Mouse (Mus musculus) heart, embryonic 15.5 days (tissue): ENCODE data around the gene Aqp2. TPM values are rescaled to one million over a fixed set of nuclear protein-coding genes. Genes with fewer than 3 reads are reported as not detected.
A peak's percentile ranks its signal among the peaks of the same experiment; 100 is the strongest.

Experiments
- ATAC-seq: fragments of 200-750 bp; cut with Nextera tagmentation; replicated peaks from 2 replicates; pipeline ENCODE4 v1.8.0; 2017; ENCODE audit warnings: low read depth, moderate TSS enrichment; ENCODE audit not compliant: insufficient number of reproducible peaks, insufficient read depth, low FRiP score
- H3K27ac ChIP-seq: fragments of 300-500 bp; sonication (generic); 2 replicates; pipeline ENCODE4 v1.5.1; 2015; ENCODE audit warnings: mild to moderate bottlenecking, inconsistent platforms
- H3K27me3 ChIP-seq: fragments of 300-500 bp; sonication (generic); 2 replicates; pipeline ENCODE4 v1.6.1; 2015; ENCODE audit warnings: inconsistent platforms
- H3K36me3 ChIP-seq: fragments of 300-500 bp; sonication (generic); 2 replicates; pipeline ENCODE4 v1.6.1; 2015; ENCODE audit warnings: mild to moderate bottlenecking, inconsistent platforms
- H3K4me1 ChIP-seq: fragments of 300-500 bp; sonication (generic); replicated peaks from 2 replicates; pipeline ENCODE4 v1.6.1; 2015; ENCODE audit warnings: inconsistent platforms
- H3K4me2 ChIP-seq: fragments of 300-500 bp; sonication (generic); 2 replicates; pipeline ENCODE4 v1.6.1; 2015; ENCODE audit warnings: inconsistent platforms, mild to moderate bottlenecking, moderate library complexity
- H3K4me3 ChIP-seq: fragments of 300-500 bp; sonication (generic); 2 replicates; pipeline ENCODE4 v1.5.1; 2015; ENCODE audit warnings: mild to moderate bottlenecking, inconsistent platforms
- H3K9ac ChIP-seq: fragments of 300-500 bp; sonication (generic); 2 replicates; pipeline ENCODE4 v1.6.1; 2015; ENCODE audit warnings: mild to moderate bottlenecking, inconsistent platforms
- H3K9me3 ChIP-seq: fragments of 300-500 bp; sonication (generic); replicated peaks from 2 replicates; pipeline ENCODE4 v1.6.1; 2016; ENCODE audit warnings: inconsistent platforms
- whole genome bisulfite sequencing: fragments of 180-500 bp; shearing (Covaris S2); methylation state at CpG from one replicate; pipeline ENCODE4 v1.1.7; 2015; ENCODE audit warnings: mixed read lengths; 5-methylcytosine and 5-hydroxymethylcytosine counted together
- polyA plus RNA-seq: library from polyadenylated mRNA; unstranded; fragments of >200 nt; fragmentation: Nextera tagmentation; extraction: Ambion mirVana; gene quantifications from 2 replicates; pipeline ENCODE4 v1.2.1, GENCODE M21; 2015

The Aqp2 gene
- polyA plus RNA-seq, 1 experiment from 2014 or later: not detected

GRCm38 (mm10) chr15:99592177-99592576, 13.3 kb downstream of the Aqp2 start:
- no peak overlapping the region for H3K27ac ChIP-seq
- peaks cover 13% of the 10 kb centered on the region for H3K4me1 ChIP-seq
- 74% methylated on average over 8 of the region's 8 CpGs for WGBS
- H3K36me3 ChIP-seq: no peaks in the 10 kb centered on the region
- no peaks in the 10 kb centered on the region for H3K9me3 ChIP-seq
- ATAC-seq: no peak
- H3K4me3 ChIP-seq: no peak overlapping the region
- no peak overlapping the region for H3K4me2 ChIP-seq
- H3K9ac ChIP-seq: no peak overlapping the region
- H3K27me3 ChIP-seq: peaks cover 97% of the 10 kb centered on the region

GRCm38 (mm10) chr15:99592877-99593276, 14.0 kb downstream of the Aqp2 start:
- WGBS: 80% methylated on average over 5 of the region's 5 CpGs
- no peaks in the 10 kb centered on the region for H3K9me3 ChIP-seq
- H3K4me1 ChIP-seq: peaks cover 13% of the 10 kb centered on the region
- H3K9ac ChIP-seq: no peak overlapping the region
- ATAC-seq: no peak
- no peak overlapping the region for H3K4me3 ChIP-seq
- no peak overlapping the region for H3K4me2 ChIP-seq
- no peaks in the 10 kb centered on the region for H3K36me3 ChIP-seq
- peaks cover 97% of the 10 kb centered on the region for H3K27me3 ChIP-seq
- H3K27ac ChIP-seq: no peak overlapping the region

- Histone ChIP-seq H3K4me2 (no peak overlapping the region), H3K4me1 (peaks cover 19% of the 10 kb centered on the region), H3K9me3 (no peaks in the 10 kb centered on the region), H3K9ac (no peak overlapping the region), H3K27ac (no peak overlapping the region), H3K4me3 (no peak overlapping the region), H3K27me3 (peaks cover 91% of the 10 kb centered on the region), H3K36me3 (no peaks in the 10 kb centered on the region)
- 68% methylated on average over 10 of the region's 10 CpGs for WGBS
- ATAC-seq: no peak
Observed at GRCm38 (mm10) chr15:99594951-99595350, 16.1 kb downstream of the Aqp2 start.

GRCm38 (mm10) chr15:99596056-99596687, 17.3 kb downstream of the Aqp2 start:
- H3K4me3 ChIP-seq: no peak overlapping the region

GRCm38 (mm10) chr15:99596841-99597240, 18.0 kb downstream of the Aqp2 start:
- Histone ChIP-seq H3K9ac (no peak overlapping the region), H3K4me2 (no peak overlapping the region), H3K4me3 (no peak overlapping the region), H3K27me3 (peaks cover 90% of the 10 kb centered on the region), H3K27ac (no peak overlapping the region), H3K36me3 (no peaks in the 10 kb centered on the region), H3K9me3 (no peaks in the 10 kb centered on the region), H3K4me1 (peaks cover 15% of the 10 kb centered on the region)
- 59% methylated on average over 7 of the region's 7 CpGs for WGBS
- ATAC-seq: no peak

More at GRCm38 (mm10) chr15:99596056-99596687, 17.3 kb downstream of the Aqp2 start:
- no peaks in the 10 kb centered on the region for H3K9me3 ChIP-seq
- H3K4me1 ChIP-seq: peaks cover 10% of the 10 kb centered on the region
- H3K36me3 ChIP-seq: no peaks in the 10 kb centered on the region
- H3K27me3 ChIP-seq: peaks cover 91% of the 10 kb centered on the region
- WGBS: under 1% methylated on average over 7 of the region's 7 CpGs
- H3K9ac ChIP-seq: no peak overlapping the region
- no peak overlapping the region for H3K27ac ChIP-seq
- H3K4me2 ChIP-seq: no peak overlapping the region
- ATAC-seq: peak; percentile 63

GRCm38 (mm10) chr15:99597596-99597995, 18.7 kb downstream of the Aqp2 start:
- H3K9ac ChIP-seq: no peak overlapping the region
- H3K9me3 ChIP-seq: no peaks in the 10 kb centered on the region
- WGBS: 52% methylated on average over 8 of the region's 8 CpGs
- no peak overlapping the region for H3K4me3 ChIP-seq
- no peaks in the 10 kb centered on the region for H3K36me3 ChIP-seq
- ATAC-seq: no peak
- H3K27ac ChIP-seq: no peak overlapping the region
- H3K27me3 ChIP-seq: peaks cover 86% of the 10 kb centered on the region
- H3K4me2 ChIP-seq: no peak overlapping the region
- peaks cover 17% of the 10 kb centered on the region for H3K4me1 ChIP-seq

- H3K9ac ChIP-seq: no peak overlapping the region
- H3K27ac ChIP-seq: no peak overlapping the region
- ATAC-seq: no peak
- peaks cover 20% of the 10 kb centered on the region for H3K4me1 ChIP-seq
- H3K4me2 ChIP-seq: no peak overlapping the region
- H3K27me3 ChIP-seq: peaks cover 77% of the 10 kb centered on the region
- 51% methylated on average over 17 of the region's 17 CpGs for WGBS
- no peaks in the 10 kb centered on the region for H3K9me3 ChIP-seq
- no peaks in the 10 kb centered on the region for H3K36me3 ChIP-seq
- H3K4me3 ChIP-seq: no peak overlapping the region
Observed at GRCm38 (mm10) chr15:99599245-99600070, 20.6 kb downstream of the Aqp2 start.

GRCm38 (mm10) chr15:99600986-99601822, 22.3 kb downstream of the Aqp2 start, which contains the start of gene Aqp6:
Gene Aqp6 (plus strand): TSS chr15:99601400.
- H3K4me2 ChIP-seq: no peak within 1 kb of the TSS
- no peaks in the 10 kb centered on the region for H3K9me3 ChIP-seq
- ATAC-seq: no peak
- peaks cover 17% of the 10 kb centered on the region for H3K4me1 ChIP-seq
- peaks cover 67% of the 10 kb centered on the region for H3K27me3 ChIP-seq
- H3K9ac ChIP-seq: no peak within 1 kb of the TSS
- WGBS: 61% methylated on average over 22 of the region's 22 CpGs
- H3K27ac ChIP-seq: no peak within 1 kb of the TSS
- H3K36me3 ChIP-seq: no peaks in the 10 kb centered on the region
- no peak within 1 kb of the TSS for H3K4me3 ChIP-seq

GRCm38 (mm10) chr15:99601823-99602120, 22.9 kb downstream of the Aqp2 start:
- WGBS: 23% methylated on average over 5 of the region's 5 CpGs
- no peak overlapping the region for H3K9ac ChIP-seq
- ATAC-seq: no peak
- peaks cover 65% of the 10 kb centered on the region for H3K27me3 ChIP-seq
- H3K4me2 ChIP-seq: no peak overlapping the region
- H3K4me1 ChIP-seq: peaks cover 16% of the 10 kb centered on the region
- no peaks in the 10 kb centered on the region for H3K36me3 ChIP-seq
- no peak overlapping the region for H3K27ac ChIP-seq
- no peak overlapping the region for H3K4me3 ChIP-seq
- H3K9me3 ChIP-seq: no peaks in the 10 kb centered on the region

- H3K9ac ChIP-seq: no peak overlapping the region
- no peak for ATAC-seq
- peaks cover 16% of the 10 kb centered on the region for H3K4me1 ChIP-seq
- no peak overlapping the region for H3K4me3 ChIP-seq
- H3K36me3 ChIP-seq: no peaks in the 10 kb centered on the region
- no peak overlapping the region for H3K4me2 ChIP-seq
- 70% methylated on average over 17 of the region's 17 CpGs for WGBS
- H3K27me3 ChIP-seq: peaks cover 62% of the 10 kb centered on the region
- H3K27ac ChIP-seq: no peak overlapping the region
- no peaks in the 10 kb centered on the region for H3K9me3 ChIP-seq
Observed at GRCm38 (mm10) chr15:99602206-99602820, 23.5 kb downstream of the Aqp2 start.

- 71% methylated on average over 7 of the region's 7 CpGs for WGBS
- peaks cover 53% of the 10 kb centered on the region for H3K27me3 ChIP-seq
- H3K4me2 ChIP-seq: no peak overlapping the region
- H3K9ac ChIP-seq: no peak overlapping the region
- H3K9me3 ChIP-seq: no peaks in the 10 kb centered on the region
- no peak for ATAC-seq
- H3K36me3 ChIP-seq: no peaks in the 10 kb centered on the region
- H3K4me1 ChIP-seq: peaks cover 16% of the 10 kb centered on the region
- no peak overlapping the region for H3K27ac ChIP-seq
- no peak overlapping the region for H3K4me3 ChIP-seq
Observed at GRCm38 (mm10) chr15:99603216-99603615, 24.4 kb downstream of the Aqp2 start.
